ENCODE assay signal across 10 mouse cellular contexts in the genomic region with DNA sequence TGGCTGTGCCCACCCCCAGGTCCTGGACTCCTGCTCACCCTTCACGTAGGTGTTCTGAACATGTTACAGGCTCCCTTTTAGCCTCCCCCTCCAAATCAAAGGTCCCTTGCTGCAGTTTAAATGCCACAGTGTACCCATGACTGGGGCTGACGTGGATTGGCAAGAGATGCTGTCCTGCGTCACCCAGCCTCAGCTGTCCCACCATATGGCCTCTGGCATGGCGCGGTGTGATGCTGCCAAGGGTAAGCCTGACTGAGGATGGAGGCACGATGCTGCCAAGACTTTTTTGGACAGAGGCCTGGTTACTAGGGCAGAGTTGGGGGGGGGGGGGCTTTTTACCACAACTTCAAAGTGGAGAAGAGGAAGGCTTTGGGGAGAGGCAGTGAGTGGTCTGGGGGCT.
A peak's percentile ranks its signal among the peaks of the same experiment; 100 is the strongest.
DNase-seq lines count a peak whose midpoint lies in the region; ATAC-seq lines count a peak whose summit lies in the region.
"Had no signal": no experiment of that assay in that cellular context is flagged by ENCODE, and none has a peak within 500 bp of the region (broad histone marks: within the 10 kb centered on the region; RNA-seq: fewer than 3 reads in every experiment).

No protein-coding gene starts in this region.

- H3K4me2 ChIP-seq in hindbrain, embryonic 13.5 days = no peak overlapping the region
- no peak overlapping the region for H3K4me2 ChIP-seq in hindbrain, embryonic 12.5 days (replicated peaks)

- no peaks in the 10 kb centered on the region for H3K9me3 ChIP-seq in hindbrain, embryonic 13.5 days
- H3K9me3 ChIP-seq in hindbrain, embryonic 12.5 days (replicated peaks) = no peaks in the 10 kb centered on the region

- no peak overlapping the region for H3K9ac ChIP-seq in hindbrain, embryonic 13.5 days
- H3K9ac ChIP-seq in hindbrain, embryonic 12.5 days = no peak overlapping the region

- 83% methylated on average over 6 of the region's 6 CpGs for WGBS in hindbrain, embryonic 13.5 days
- WGBS in hindbrain, embryonic 12.5 days = 93% methylated on average over 6 of the region's 6 CpGs

- H3K27ac ChIP-seq in hindbrain, embryonic 13.5 days = no peak overlapping the region
- H3K27ac ChIP-seq in hindbrain, embryonic 12.5 days = no peak overlapping the region

- no peaks in the 10 kb centered on the region for H3K27me3 ChIP-seq in hindbrain, embryonic 13.5 days
- H3K27me3 ChIP-seq in hindbrain, embryonic 12.5 days = no peaks in the 10 kb centered on the region

- no peaks in the 10 kb centered on the region for H3K36me3 ChIP-seq in hindbrain, embryonic 13.5 days
- H3K36me3 ChIP-seq in hindbrain, embryonic 12.5 days = no peaks in the 10 kb centered on the region

- H3K4me1 ChIP-seq in hindbrain, embryonic 13.5 days (replicated peaks) = peaks cover 41% of the 10 kb centered on the region
- H3K4me1 ChIP-seq in hindbrain, embryonic 12.5 days = no peaks in the 10 kb centered on the region; the same call in 1 of the 2 replicates

- no peak overlapping the region for H3K4me3 ChIP-seq in hindbrain, embryonic 13.5 days
- H3K4me3 ChIP-seq in hindbrain, embryonic 12.5 days = no peak overlapping the region
- H3K4me3 ChIP-seq: myocyte had no signal

- DNase-seq in cerebellum, adult 8-10 months = peak; percentile 98
- DNase-seq in layer of hippocampus, adult 9-10 months (ENCODE audit: low spot score) = peak; percentile 80
- peak; percentile 71 for DNase-seq in right cerebral cortex, adult 18-20 months
- DNase-seq in spleen, adult 12 weeks (ENCODE audit: low spot score) = no peak
- DNase-seq in gastrocnemius, adult 18-20 months (ENCODE audit: low spot score) = no peak
- no peak for DNase-seq in urinary bladder, postnatal 4 days (ENCODE audit: low spot score in 2 of 2)
- DNase-seq: embryo, embryonic 11 days had no signal

- peak; percentile 57 for ATAC-seq in hindbrain, embryonic 13.5 days (ENCODE audit: low FRiP score)
- ATAC-seq in hindbrain, embryonic 12.5 days (ENCODE audit: low FRiP score) = no peak

Comparison
In these comparisons a context has a peak if more than half of its experiments do, and no peak if none do; other contexts are left out.
1. DNase-seq: peak in cerebellum, adult 8-10 months (single experiment), layer of hippocampus, adult 9-10 months (single experiment) and right cerebral cortex, adult 18-20 months (single experiment); none in spleen, adult 12 weeks (single experiment), gastrocnemius, adult 18-20 months (single experiment) and urinary bladder, postnatal 4 days (0 of 2).